Mouse (Mus musculus): ENCODE results near the gene Cacna1c.

Cacna1c gene

GRCm38 (mm10) chr6:119196382-119197305 lies at the start of gene Cacna1c:
Cacna1c (minus strand) TSS chr6:119196418.
- no peak for DNase-seq (ENCODE audit: low spot score)

DNA sequence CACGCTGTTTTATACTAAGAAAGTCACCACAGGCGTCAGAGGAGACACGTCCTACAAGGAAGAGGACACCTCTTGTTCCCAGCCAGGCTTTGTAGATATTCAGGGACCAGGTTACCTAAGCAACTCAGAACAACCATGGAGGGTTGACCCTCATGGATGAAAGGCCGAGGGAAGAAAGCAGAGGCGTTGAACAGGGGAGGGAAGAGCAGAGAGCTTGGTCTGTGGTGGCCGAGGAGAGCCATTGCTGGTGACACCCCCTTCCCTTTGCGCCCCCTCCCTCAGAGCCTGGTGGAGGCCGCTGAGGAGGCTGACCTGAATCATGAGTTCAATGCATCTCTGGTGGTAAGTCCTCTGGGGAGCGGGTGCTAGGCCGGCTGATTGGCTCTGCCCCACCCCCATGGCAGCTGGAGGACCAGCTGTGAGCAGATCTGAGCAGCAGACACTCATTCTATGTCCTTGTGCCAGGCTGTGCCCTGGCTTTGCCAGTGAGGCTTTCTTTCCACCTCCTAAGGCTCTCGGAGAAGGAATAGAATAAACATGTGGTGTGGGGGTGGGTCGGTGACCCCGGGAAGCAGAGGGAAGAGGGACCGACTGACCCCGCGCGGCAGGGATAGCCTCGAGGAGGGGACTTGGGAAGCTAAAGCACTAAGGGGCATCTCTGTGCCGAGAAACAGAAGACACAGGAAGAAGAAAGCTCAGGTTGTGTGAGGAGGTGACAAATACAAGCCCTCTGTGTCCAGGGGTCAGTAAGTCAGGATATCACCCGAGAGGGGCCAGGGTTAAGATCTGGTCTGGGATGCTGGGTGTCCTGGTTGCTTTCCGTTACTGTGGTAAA lies 44.9 kb upstream of the Cacna1c start:
- DNase-seq (ENCODE audit: low spot score), result no peak

DNA sequence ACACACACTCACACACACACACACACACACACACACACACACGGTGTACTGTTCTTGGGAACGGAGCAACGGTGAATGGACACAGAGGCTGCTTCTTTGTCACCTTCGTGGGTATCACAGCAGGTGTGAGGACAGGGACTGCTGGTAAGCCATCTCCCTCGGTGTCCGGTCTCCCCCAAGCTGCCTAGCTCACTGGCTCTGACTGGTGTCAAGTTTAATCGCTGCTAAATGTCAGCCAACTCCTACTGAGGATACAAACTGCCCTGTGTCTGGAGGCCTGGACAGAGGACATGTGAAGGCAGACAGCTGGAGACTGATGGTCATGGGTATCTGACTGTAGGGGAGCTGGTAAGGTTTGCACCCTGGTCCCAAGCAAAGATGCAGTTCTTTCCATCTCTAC lies 44.0 kb upstream of the Cacna1c start:
- DNase-seq (ENCODE audit: low spot score), result no peak

DNA sequence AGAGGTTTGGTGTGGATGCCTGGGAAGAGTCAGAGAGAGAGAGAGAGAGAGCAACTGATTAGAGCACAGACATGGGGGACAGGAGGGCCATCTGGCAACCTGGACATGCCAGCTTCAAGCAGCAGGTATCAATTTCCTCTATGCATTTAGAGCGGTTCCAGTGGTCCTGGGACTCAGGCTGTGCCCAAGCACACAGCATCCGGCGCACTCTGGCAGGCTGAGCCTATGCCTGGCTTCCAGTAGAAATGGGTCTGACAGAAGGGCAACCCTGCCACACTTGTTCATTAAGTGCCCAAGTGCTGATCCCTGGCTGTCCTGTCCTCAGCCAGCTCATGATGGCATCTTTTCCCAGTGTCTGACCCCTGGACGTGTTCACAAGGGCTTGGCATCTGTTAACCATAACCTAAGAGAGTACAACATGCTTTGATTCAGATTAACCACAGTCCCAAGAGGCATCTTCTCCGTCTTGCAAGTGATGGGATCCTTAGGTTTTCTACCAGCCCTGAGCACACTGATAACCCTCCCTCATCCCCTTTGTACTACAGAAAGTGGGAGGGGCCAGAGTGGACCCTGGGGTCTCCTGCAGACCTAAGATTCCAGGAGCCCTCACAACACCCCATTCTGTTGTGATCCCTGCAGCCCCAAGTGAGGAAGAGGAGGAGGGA lies 43.3 kb upstream of the Cacna1c start:
- DNase-seq (ENCODE audit: low spot score), result no peak

- DNase-seq (ENCODE audit: low spot score), result no peak
These were observed 41.3 kb upstream of the Cacna1c start for GRCm38 (mm10) chr6:119237427-119237989.

- no peak for DNase-seq (ENCODE audit: low spot score)
These were observed 40.0 kb upstream of the Cacna1c start, which contains the start of gene Cacna2d4 for GRCm38 (mm10) chr6:119236241-119236640. Cacna2d4 (plus strand) TSS chr6:119236526.

- no peak for DNase-seq (ENCODE audit: low spot score)
These were observed 39.2 kb upstream of the Cacna1c start for GRCm38 (mm10) chr6:119235441-119235840.

GRCm38 (mm10) chr6:119233066-119233465 lies 36.8 kb upstream of the Cacna1c start:
- DNase-seq (ENCODE audit: low spot score), result no peak

GRCm38 (mm10) chr6:119228861-119229603 lies 32.8 kb upstream of the Cacna1c start:
- DNase-seq (ENCODE audit: low spot score), result no peak

DNA sequence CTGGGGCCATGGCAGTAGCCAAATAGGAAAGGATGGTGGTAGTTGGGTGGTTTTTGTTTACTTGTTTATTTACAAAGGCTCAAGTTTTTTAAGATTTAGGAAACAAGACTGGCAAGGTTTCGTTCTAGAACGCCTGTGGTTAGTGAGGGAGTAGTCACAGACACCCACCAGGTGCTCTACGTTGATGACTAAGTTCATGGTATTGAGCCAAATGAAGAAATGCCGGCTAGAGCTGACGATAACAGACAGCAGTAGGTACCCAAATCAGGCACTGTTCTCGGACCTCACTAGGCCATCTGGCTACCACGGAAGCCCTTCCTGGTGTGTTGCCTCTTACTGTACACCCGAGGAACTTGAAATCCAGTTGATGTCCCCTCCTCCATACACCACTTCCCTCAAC lies 30.8 kb upstream of the Cacna1c start:
- DNase-seq (ENCODE audit: low spot score), result no peak

DNA sequence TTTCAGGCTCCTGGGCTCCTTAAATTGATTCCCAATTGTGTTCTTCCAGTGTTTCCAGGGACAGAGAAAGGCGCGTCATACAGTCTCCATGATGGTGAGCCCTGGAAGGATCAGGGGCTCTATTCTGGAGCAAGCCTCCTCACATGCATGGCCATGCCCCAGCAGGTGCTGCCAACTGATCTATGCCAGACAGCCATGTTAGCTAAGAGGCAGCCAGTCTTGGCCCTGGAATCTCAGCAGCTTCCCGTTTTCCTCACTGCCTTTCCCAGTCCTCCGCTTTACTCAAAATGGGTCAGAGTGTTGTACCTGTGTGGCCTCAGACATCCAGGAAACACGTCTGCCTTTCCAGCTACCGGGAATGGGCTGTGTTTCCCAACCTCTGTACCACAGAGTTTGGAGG lies 29.5 kb upstream of the Cacna1c start:
- no peak for DNase-seq (ENCODE audit: low spot score)

- DNase-seq (ENCODE audit: low spot score), result no peak
These were observed 29.0 kb upstream of the Cacna1c start for GRCm38 (mm10) chr6:119225226-119225625.

DNA sequence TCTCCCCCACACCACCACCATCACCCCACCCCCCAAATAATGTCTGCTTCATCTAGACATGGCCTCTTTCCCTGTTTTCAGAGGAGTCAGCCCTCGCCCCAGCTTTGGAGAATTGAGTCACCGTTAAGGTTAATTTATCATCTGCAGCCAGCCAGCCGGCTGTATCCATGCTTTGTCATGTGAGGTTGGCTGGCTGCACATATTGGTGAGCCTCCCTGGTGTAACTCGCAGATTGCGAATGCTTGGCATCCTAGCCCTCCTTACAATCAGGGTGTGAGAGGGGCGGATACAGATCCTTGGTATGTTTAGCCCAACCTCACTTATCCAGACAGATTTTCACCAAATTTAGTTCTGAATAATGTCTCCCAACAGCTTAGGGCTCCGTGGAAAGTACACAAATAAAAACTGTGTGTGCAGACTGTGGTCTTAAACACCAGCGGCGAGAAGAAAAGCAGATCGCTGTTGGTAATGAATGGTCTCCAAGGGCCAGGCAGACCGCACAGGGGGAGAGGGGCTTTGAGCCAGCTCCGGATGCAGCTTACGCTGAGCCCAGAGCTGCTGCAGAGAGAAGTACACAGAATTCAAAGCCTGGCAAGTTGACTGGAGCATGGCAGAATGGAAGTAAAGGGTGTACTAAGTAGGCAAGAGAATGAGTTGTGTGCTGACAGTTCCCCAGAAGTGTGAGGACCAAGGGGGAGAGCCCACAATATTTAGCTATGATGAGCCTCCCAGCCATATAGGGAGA lies 28.4 kb upstream of the Cacna1c start:
- no peak for DNase-seq (ENCODE audit: low spot score)

GRCm38 (mm10) chr6:119220297-119220696 lies 24.1 kb upstream of the Cacna1c start:
- DNase-seq (ENCODE audit: low spot score), result peak; percentile 40

- no peak for DNase-seq (ENCODE audit: low spot score)
These were observed 23.1 kb upstream of the Cacna1c start for GRCm38 (mm10) chr6:119219237-119219870.

GRCm38 (mm10) chr6:119218591-119218990 lies 22.4 kb upstream of the Cacna1c start:
- DNase-seq (ENCODE audit: low spot score), result no peak

GRCm38 (mm10) chr6:119217661-119218060 lies 21.4 kb upstream of the Cacna1c start:
- no peak for DNase-seq (ENCODE audit: low spot score)

DNA sequence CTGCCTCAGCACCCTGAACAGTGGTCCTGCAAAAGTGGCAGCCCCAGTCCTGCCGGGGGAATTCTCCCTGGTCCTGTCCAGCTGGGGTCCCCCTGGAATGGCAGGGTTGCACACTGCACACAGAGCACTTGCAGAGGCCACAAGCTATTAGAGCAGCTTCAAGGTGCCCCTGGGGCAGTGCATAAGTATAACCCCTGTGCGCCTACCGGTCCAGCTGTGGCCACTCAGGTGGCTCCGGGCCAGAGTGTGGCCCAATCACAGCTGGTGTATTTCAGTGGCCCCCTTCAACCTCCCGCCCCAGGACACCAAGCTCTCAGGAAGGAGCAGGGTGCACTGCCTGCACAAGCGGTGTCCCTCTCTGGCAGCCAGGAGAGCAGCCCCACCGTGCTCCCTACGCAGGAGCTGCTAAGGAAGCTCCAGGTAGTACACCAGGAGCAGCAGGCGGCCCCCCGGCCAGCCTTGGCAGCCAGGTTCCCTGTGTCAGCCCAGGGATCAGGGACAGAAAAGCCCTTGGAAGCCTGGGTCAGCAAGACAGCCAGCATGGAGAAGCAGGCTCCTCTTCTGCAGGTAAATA lies 18.9 kb upstream of the Cacna1c start:
- no peak for DNase-seq (ENCODE audit: low spot score)

DNA sequence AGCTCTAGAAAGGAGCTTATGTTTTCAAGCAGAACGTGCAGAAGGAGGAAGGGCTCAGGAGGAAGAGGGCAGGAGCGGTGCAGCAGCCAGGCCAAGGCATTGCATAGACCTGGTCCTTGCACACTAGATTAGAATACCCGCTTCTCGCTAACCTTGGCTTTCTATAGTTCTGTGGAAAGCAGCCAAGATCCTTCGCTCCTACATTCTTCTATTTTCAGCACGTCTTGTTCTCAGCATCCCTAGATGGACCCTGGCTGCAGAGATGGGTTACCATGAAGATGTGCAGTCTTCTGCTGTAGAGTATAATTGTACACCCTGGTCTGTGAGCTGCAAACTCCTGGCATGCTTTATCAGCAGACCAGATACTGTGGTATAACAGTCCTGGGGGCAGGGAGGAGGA lies 18.0 kb upstream of the Cacna1c start:
- no peak for DNase-seq (ENCODE audit: low spot score)

GRCm38 (mm10) chr6:119213375-119213774 lies 17.2 kb upstream of the Cacna1c start:
- DNase-seq (ENCODE audit: low spot score), result no peak

All from urinary bladder, postnatal 25 days (tissue).